Mouse (Mus musculus) spleen, postnatal 10 days (tissue): ENCODE results near the gene Nfyb.

Experiments
- DNase-seq, 2 experiments: peaks; one replicate each; pipeline ENCODE4 v3.0.0; 2021 to 2022; ENCODE audit warnings: low spot score in 2 of 2

Nfyb gene

GRCm38 (mm10) chr10:82779831-82780230 is 15.9 kb upstream of the Nfyb start:
- DNase-seq: no peak

- no peak for DNase-seq
Observed at GRCm38 (mm10) chr10:82778791-82779549, 15.0 kb upstream of the Nfyb start.

GRCm38 (mm10) chr10:82777886-82778285 is 13.9 kb upstream of the Nfyb start:
- DNase-seq: no peak

- DNase-seq: no peak
Observed at GRCm38 (mm10) chr10:82777075-82777474, 13.1 kb upstream of the Nfyb start.

- DNase-seq: no peak
Observed at GRCm38 (mm10) chr10:82774841-82775240, 10.9 kb upstream of the Nfyb start.

GRCm38 (mm10) chr10:82771595-82772170 is 7.7 kb upstream of the Nfyb start:
- no peak for DNase-seq

GRCm38 (mm10) chr10:82770713-82771112 is 6.8 kb upstream of the Nfyb start:
- DNase-seq: no peak

GRCm38 (mm10) chr10:82768901-82769300 is 5.0 kb upstream of the Nfyb start:
- no peak for DNase-seq

- peak; percentile 60 to 61 for DNase-seq
Observed at GRCm38 (mm10) chr10:82762756-82763681, 925 bp downstream of the Nfyb start.

GRCm38 (mm10) chr10:82761037-82761811 is 2.7 kb downstream of the Nfyb start:
- DNase-seq: no peak

- DNase-seq: no peak
Observed at GRCm38 (mm10) chr10:82759706-82760105, 4.2 kb downstream of the Nfyb start.

- no peak for DNase-seq
Observed at GRCm38 (mm10) chr10:82758878-82759277, 5.1 kb downstream of the Nfyb start.

GRCm38 (mm10) chr10:82758368-82758767 is 5.6 kb downstream of the Nfyb start:
- no peak for DNase-seq

GRCm38 (mm10) chr10:82757341-82757740 is 6.6 kb downstream of the Nfyb start:
- DNase-seq: no peak

GRCm38 (mm10) chr10:82756466-82756865 is 7.5 kb downstream of the Nfyb start:
- no peak for DNase-seq

GRCm38 (mm10) chr10:82755213-82755890 is 8.6 kb downstream of the Nfyb start:
- no peak for DNase-seq

- no peak for DNase-seq
Observed at GRCm38 (mm10) chr10:82754642-82755041, 9.3 kb downstream of the Nfyb start.

GRCm38 (mm10) chr10:82752921-82753320 is 11.0 kb downstream of the Nfyb start:
- no peak for DNase-seq

- DNase-seq: no peak
Observed at GRCm38 (mm10) chr10:82750778-82751177, 13.2 kb downstream of the Nfyb start.

GRCm38 (mm10) chr10:82746988-82747850 is 16.7 kb downstream of the Nfyb start:
- DNase-seq: no peak
